Mouse (Mus musculus) MEL (cell line): ENCODE data around the gene AU040320.

Experiments used
- CHD1 ChIP-seq: IDR thresholded peaks from 2 replicates; pipeline ENCODE4 v1.6.1; 2012; ENCODE audit warnings: low read depth, mild to moderate bottlenecking, inconsistent platforms, low read length, improper control_type of control experiment
- CTCF ChIP-seq, 3 experiments: IDR thresholded peaks in 2 of 3; conservative IDR thresholded peaks in 1 of 3; 2 replicates each; pipeline ENCODE4 v1.5.1; 2011 to 2012; ENCODE audit warnings: low read length in 3 of 3, low read depth in 2 of 3, mild to moderate bottlenecking in 2 of 3, improper control_type of control experiment in 1 of 3, inconsistent platforms in 1 of 3, mixed read lengths in 1 of 3, moderate library complexity in 1 of 3; ENCODE audit not compliant: control insufficient read depth in 1 of 3, insufficient read depth in 1 of 3, poor library complexity in 1 of 3, severe bottlenecking in 1 of 3
- E2F4 ChIP-seq: IDR thresholded peaks from 2 replicates; pipeline ENCODE4 v1.6.1; 2011; ENCODE audit warnings: low read depth, low read length, improper control_type of control experiment, borderline replicate concordance
- EP300 ChIP-seq, 2 experiments: IDR thresholded peaks; 2 replicates each; pipeline ENCODE4 v1.6.1; 2011; ENCODE audit warnings: improper control_type of control experiment in 2 of 2, low read length in 2 of 2, low read depth in 1 of 2, mild to moderate bottlenecking in 1 of 2
- ETS1 ChIP-seq: IDR thresholded peaks from 2 replicates; pipeline ENCODE4 v1.6.1; 2012; ENCODE audit warnings: low read depth, mild to moderate bottlenecking, inconsistent platforms, low read length, improper control_type of control experiment, moderate library complexity
- POLR2A ChIP-seq, 2 experiments: IDR thresholded peaks; 2 replicates each; pipeline ENCODE4 v1.6.1; 2011 to 2012; ENCODE audit warnings: low read length in 2 of 2, mild to moderate bottlenecking in 2 of 2, control low read depth in 1 of 2, improper control_type of control experiment in 1 of 2, low read depth in 1 of 2, moderate library complexity in 1 of 2; ENCODE audit not compliant: control insufficient read depth in 1 of 2, insufficient read depth in 1 of 2, poor library complexity in 1 of 2
- POLR2AphosphoS5 ChIP-seq: IDR thresholded peaks from 2 replicates; pipeline ENCODE4 v1.6.1; 2012; ENCODE audit warnings: low read depth, borderline replicate concordance, mild to moderate bottlenecking, inconsistent platforms, low read length, moderate library complexity, mixed read lengths
- SIN3A ChIP-seq: IDR thresholded peaks from 2 replicates; pipeline ENCODE4 v1.6.1; 2012; ENCODE audit warnings: low read length, improper control_type of control experiment, inconsistent platforms
- TAL1 ChIP-seq: IDR thresholded peaks from 2 replicates; pipeline ENCODE4 v1.6.1; 2012; ENCODE audit warnings: mild to moderate bottlenecking, inconsistent platforms, low read length, moderate library complexity, mixed read lengths
- USF2 ChIP-seq, 2 experiments: IDR thresholded peaks; 2 replicates each; pipeline ENCODE4 v1.6.1; 2011 to 2012; ENCODE audit warnings: improper control_type of control experiment in 2 of 2, low read length in 2 of 2, borderline replicate concordance in 1 of 2, inconsistent platforms in 1 of 2, low read depth in 1 of 2, mild to moderate bottlenecking in 1 of 2; ENCODE audit not compliant: insufficient read depth in 1 of 2
- ZC3H11A ChIP-seq: IDR thresholded peaks from 2 replicates; pipeline ENCODE4 v1.6.1; 2012; ENCODE audit warnings: low read depth, mild to moderate bottlenecking, inconsistent platforms, low read length, improper control_type of control experiment
- ZKSCAN1 ChIP-seq: IDR thresholded peaks from 2 replicates; pipeline ENCODE4 v1.6.1; 2012; ENCODE audit warnings: low read depth, mild to moderate bottlenecking, inconsistent platforms, low read length, improper control_type of control experiment, moderate library complexity
- ZNF384 ChIP-seq: IDR thresholded peaks from 2 replicates; pipeline ENCODE4 v1.6.1; 2012; ENCODE audit warnings: low read depth, mild to moderate bottlenecking, inconsistent platforms, low read length, improper control_type of control experiment

GRCm38 (mm10) chr4:126758299-126758698 lies 5.0 kb downstream of the AU040320 start:
- no peak for TF ChIP-seq USF2 (IDR thresholded peaks at IDR 0.05; ENCODE audit: borderline replicate concordance in 1 of 2, insufficient read depth in 1 of 2, low read depth in 1 of 2, low read length in 2 of 2)
- TF ChIP-seq CHD1: no peak
- no peak for TF ChIP-seq EP300 (IDR thresholded peaks at IDR 0.05; ENCODE audit: low read depth in 1 of 2, low read length in 2 of 2)
- no peak for TF ChIP-seq CTCF (IDR thresholded peaks at IDR 0.05 in 2 of 3, conservative IDR thresholded peaks at IDR 0.05 in 1 of 3; ENCODE audit: control insufficient read depth in 1 of 3, insufficient read depth in 1 of 3, low read depth in 2 of 3, low read length in 3 of 3, poor library complexity in 1 of 3, severe bottlenecking in 1 of 3)
- TF ChIP-seq ZC3H11A: no peak
- TF ChIP-seq E2F4: no peak
- no peak for TF ChIP-seq POLR2AphosphoS5
- TF ChIP-seq TAL1: no peak
- no peak for TF ChIP-seq ZNF384
- TF ChIP-seq POLR2A (IDR thresholded peaks at IDR 0.05; ENCODE audit: control insufficient read depth in 1 of 2, insufficient read depth in 1 of 2, low read depth in 1 of 2, low read length in 2 of 2, poor library complexity in 1 of 2): no peak
- TF ChIP-seq ETS1: no peak
- no peak for TF ChIP-seq ZKSCAN1
- no peak for TF ChIP-seq SIN3A
